Mouse (Mus musculus) C2C12 (cell line): ENCODE measurements around the gene Col13a1. TPM values are rescaled to one million over a fixed set of nuclear protein-coding genes. Genes with fewer than 3 reads are reported as not detected.

ENCODE experiments used
- H3K27me3 ChIP-seq: one replicate; pipeline ENCODE4 v1.6.1; 2011; ENCODE audit not compliant: control insufficient read depth, insufficient read depth, insufficient read length
- H3K36me3 ChIP-seq: one replicate; pipeline ENCODE4 v1.6.1; 2011; ENCODE audit not compliant: control insufficient read depth, insufficient read depth
- H3K4me3 ChIP-seq: one replicate; pipeline ENCODE4 v1.5.1; 2011; ENCODE audit warnings: mild to moderate bottlenecking, control low read depth; ENCODE audit not compliant: poor library complexity, insufficient read depth, severe bottlenecking
- H3K79me2 ChIP-seq: one replicate; pipeline ENCODE4 v1.6.1; 2011; ENCODE audit not compliant: control insufficient read depth, insufficient read depth
- H3K79me3 ChIP-seq: one replicate; pipeline ENCODE4 v1.6.1; 2011; ENCODE audit warnings: low read depth, control low read depth
- H3ac ChIP-seq: one replicate; pipeline ENCODE3; 2011; ENCODE audit warnings: low read depth; ENCODE audit not compliant: control insufficient read depth, insufficient read length
- CEBPB ChIP-seq: IDR thresholded peaks from one replicate; pipeline ENCODE4 v1.6.1; 2011; ENCODE audit warnings: low read depth, mild to moderate bottlenecking, control low read depth, moderate library complexity
- CTCF ChIP-seq: IDR thresholded peaks from one replicate; pipeline ENCODE4 v1.5.1; 2011; ENCODE audit not compliant: control insufficient read depth, insufficient read depth, insufficient read length
- FOSL1 ChIP-seq: IDR thresholded peaks from one replicate; pipeline ENCODE4 v1.8.0; 2011; ENCODE audit warnings: mild to moderate bottlenecking, low read length; ENCODE audit not compliant: poor library complexity, insufficient read depth, severe bottlenecking
- MAX ChIP-seq: IDR thresholded peaks from one replicate; pipeline ENCODE4 v1.6.1; 2011; ENCODE audit warnings: mild to moderate bottlenecking, control low read depth
- MYOD1 ChIP-seq: IDR thresholded peaks from one replicate; pipeline ENCODE4 v1.6.1; 2011; ENCODE audit warnings: low read depth; ENCODE audit not compliant: control insufficient read depth, insufficient read length
- MYOG ChIP-seq: IDR thresholded peaks from one replicate; pipeline ENCODE4 v1.6.1; 2011; ENCODE audit not compliant: control insufficient read depth, insufficient read length; ENCODE audit errors: extremely low read depth
- USF1 ChIP-seq: IDR thresholded peaks from one replicate; pipeline ENCODE4 v1.6.1; 2011; ENCODE audit warnings: low read depth, mild to moderate bottlenecking, control low read depth, moderate library complexity
- polyA plus RNA-seq: library from polyadenylated mRNA; unstranded; fragments of >200 nt; fragmentation: generic; extraction: Trizol; gene quantifications from one replicate; pipeline ENCODE4 v1.2.1, GENCODE M21; 2012; ENCODE audit warnings: missing spikeins

Col13a1 gene
- polyA plus RNA-seq, 1 experiment = not detected

- H3K79me3 ChIP-seq = no peaks in the 10 kb centered on the region
- no peak for TF ChIP-seq CTCF
- no peak for TF ChIP-seq MAX
These were observed 20.9 kb upstream of the Col13a1 start for GRCm38 (mm10) chr10:61999766-62000165.

GRCm38 (mm10) chr10:61991481-61992424 is 12.8 kb upstream of the Col13a1 start:
- peaks cover 10% of the 10 kb centered on the region for H3K27me3 ChIP-seq
- no peaks in the 10 kb centered on the region for H3K79me3 ChIP-seq
- TF ChIP-seq FOSL1 (no peak), MAX (no peak), USF1 (no peak), MYOG (no peak), CTCF (no peak), MYOD1 (no peak), CEBPB (no peak)
- H3K36me3 ChIP-seq = no peaks in the 10 kb centered on the region
- no peaks in the 10 kb centered on the region for H3K79me2 ChIP-seq
- H3K4me3 ChIP-seq = no peak overlapping the region
- no peak overlapping the region for H3ac ChIP-seq

More at GRCm38 (mm10) chr10:61999766-62000165, 20.9 kb upstream of the Col13a1 start:
- Histone ChIP-seq H3ac (no peak overlapping the region), H3K36me3 (no peaks in the 10 kb centered on the region), H3K4me3 (no peak overlapping the region), H3K79me2 (no peaks in the 10 kb centered on the region), H3K27me3 (peaks cover 12% of the 10 kb centered on the region)

DNA sequence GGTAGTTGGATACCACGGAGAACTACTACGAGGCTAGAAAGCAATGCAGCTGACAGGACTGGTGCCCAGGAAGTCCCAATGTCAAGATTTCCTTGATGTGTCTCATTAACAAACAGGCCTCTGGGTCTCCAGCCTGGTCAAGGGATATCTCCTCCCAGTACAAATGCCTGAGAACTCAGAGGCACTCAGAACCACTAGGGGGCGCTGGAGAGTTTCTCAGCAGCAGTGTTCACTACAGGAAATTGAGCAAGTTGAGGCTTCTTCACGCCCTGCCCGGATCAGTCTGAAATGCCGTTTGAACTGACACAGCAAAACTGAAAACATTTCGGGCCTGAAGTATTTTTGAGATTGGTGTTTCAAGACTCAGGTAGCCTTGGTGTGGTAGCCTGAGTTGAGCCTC is 1.5 kb upstream of the Col13a1 start:
- Histone ChIP-seq H3K79me2 (no peaks in the 10 kb centered on the region), H3K79me3 (no peaks in the 10 kb centered on the region), H3ac (no peak overlapping the region), H3K27me3 (peaks cover 39% of the 10 kb centered on the region), H3K4me3 (no peak overlapping the region), H3K36me3 (no peaks in the 10 kb centered on the region)
- TF ChIP-seq CTCF (peak; percentile 43), MYOG (no peak)

DNA sequence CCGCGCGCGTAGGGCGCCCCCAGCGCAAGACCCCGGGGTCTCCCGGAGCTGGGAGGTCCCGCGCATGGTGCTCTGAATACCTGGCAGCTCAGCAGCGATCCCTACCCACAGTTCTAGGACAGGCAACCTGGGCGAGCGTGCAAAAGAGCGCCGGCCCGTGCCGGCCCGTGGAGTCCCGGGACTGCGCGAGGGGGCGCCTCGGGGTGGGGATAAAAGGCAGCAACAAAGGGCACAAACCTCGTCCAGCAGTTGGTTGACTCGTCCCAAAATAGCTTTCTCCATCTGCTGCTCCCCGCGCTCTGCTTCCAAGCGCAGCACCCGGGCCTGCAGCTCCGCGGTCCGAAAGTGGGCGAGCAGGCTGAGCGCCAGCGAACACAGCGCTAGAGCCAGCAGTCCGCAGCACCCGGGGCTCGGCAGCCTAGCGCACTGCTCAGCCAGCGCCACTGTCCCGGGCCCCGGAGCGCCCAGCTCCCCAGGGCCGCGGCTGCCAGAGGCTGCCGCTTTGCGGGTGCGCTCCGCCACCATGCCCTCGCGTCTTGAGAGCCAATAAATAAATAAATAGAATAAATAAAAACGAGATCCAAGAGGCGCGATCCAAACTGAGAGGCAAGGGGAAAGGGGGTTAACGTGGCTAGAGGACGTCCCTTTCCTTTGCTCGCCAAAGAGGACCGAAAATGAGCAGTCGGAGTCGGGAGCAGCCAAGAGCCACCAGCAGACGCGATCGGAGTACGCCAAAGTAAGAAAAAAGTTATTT is 619 bp downstream of the Col13a1 start:
- Histone ChIP-seq H3K36me3 (no peaks in the 10 kb centered on the region), H3ac (no peak overlapping the region), H3K79me2 (no peaks in the 10 kb centered on the region), H3K4me3 (no peak overlapping the region), H3K27me3 (peaks cover 42% of the 10 kb centered on the region), H3K79me3 (no peaks in the 10 kb centered on the region)
- TF ChIP-seq MYOG (no peak), FOSL1 (no peak), MAX (no peak), CTCF (no peak), USF1 (no peak), CEBPB (no peak), MYOD1 (no peak)

GRCm38 (mm10) chr10:61977392-61978096 is 1.4 kb downstream of the Col13a1 start:
- H3K79me2 ChIP-seq = no peaks in the 10 kb centered on the region
- H3ac ChIP-seq = no peak overlapping the region
- no peaks in the 10 kb centered on the region for H3K79me3 ChIP-seq
- H3K4me3 ChIP-seq = no peak overlapping the region
- TF ChIP-seq CEBPB = no peak
- TF ChIP-seq FOSL1 = no peak
- no peak for TF ChIP-seq MYOG
- no peak for TF ChIP-seq MYOD1
- TF ChIP-seq USF1 = no peak
- TF ChIP-seq MAX = no peak
- no peak for TF ChIP-seq CTCF
- peaks cover 42% of the 10 kb centered on the region for H3K27me3 ChIP-seq
- H3K36me3 ChIP-seq = no peaks in the 10 kb centered on the region
